Mouse (Mus musculus): Measurements from ENCODE around the gene Rab21. TPM values are rescaled to one million over a fixed set of nuclear protein-coding genes. Genes with fewer than 3 reads are reported as not detected.

Gene Rab21
- polyA plus RNA-seq, 1 experiment: 16.9 TPM

- no peak overlapping the region for H3K4me3 ChIP-seq
- TF ChIP-seq POLR2A (IDR thresholded peaks at IDR 0.05; ENCODE audit: insufficient read length, low read depth) (no peak), E2F4 (IDR thresholded peaks at IDR 0.05; ENCODE audit: insufficient read depth) (no peak), MAX (IDR thresholded peaks at IDR 0.05; ENCODE audit: low read depth) (no peak), TCF3 (IDR thresholded peaks at IDR 0.05; ENCODE audit: insufficient read length, low read depth) (no peak), MYOG (IDR thresholded peaks at IDR 0.05; ENCODE audit: control insufficient read depth in 1 of 3, insufficient read depth in 1 of 3, insufficient read length in 2 of 3, low read depth in 2 of 3) (no peak), REST (IDR thresholded peaks at IDR 0.05; ENCODE audit: insufficient read depth, insufficient read length) (no peak), CEBPB (IDR thresholded peaks at IDR 0.05; ENCODE audit: insufficient read depth, poor library complexity, severe bottlenecking) (no peak), POLR2AphosphoS2 (IDR thresholded peaks at IDR 0.05; ENCODE audit: insufficient read length, low read depth) (no peak), MYOD1 (IDR thresholded peaks at IDR 0.05; ENCODE audit: control insufficient read depth in 1 of 3, insufficient read length in 2 of 3, low read depth in 2 of 3) (no peak)
- no peak overlapping the region for H3ac ChIP-seq (ENCODE audit: control insufficient read depth, insufficient read length)
- peaks cover 62% of the 10 kb centered on the region for H3K36me3 ChIP-seq (ENCODE audit: control insufficient read depth, insufficient read depth)
- H3K79me2 ChIP-seq (ENCODE audit: control insufficient read depth, insufficient read depth): no peaks in the 10 kb centered on the region
- H3K27me3 ChIP-seq (ENCODE audit: control insufficient read depth, insufficient read depth, insufficient read length): no peaks in the 10 kb centered on the region
- no peak overlapping the region for H3K4me2 ChIP-seq (ENCODE audit: low read depth)
Observed at GRCm38 (mm10) chr10:115295162-115295561, 20.2 kb downstream of the Rab21 start.

GRCm38 (mm10) chr10:115294715-115295114, 20.7 kb downstream of the Rab21 start:
- TF ChIP-seq REST (IDR thresholded peaks at IDR 0.05; ENCODE audit: insufficient read depth, insufficient read length) (no peak), TCF3 (IDR thresholded peaks at IDR 0.05; ENCODE audit: insufficient read length, low read depth) (no peak), CEBPB (IDR thresholded peaks at IDR 0.05; ENCODE audit: insufficient read depth, poor library complexity, severe bottlenecking) (no peak)
- H3K4me3 ChIP-seq: no peak overlapping the region

GRCm38 (mm10) chr10:115293946-115294345, 21.4 kb downstream of the Rab21 start:
- peaks cover 54% of the 10 kb centered on the region for H3K36me3 ChIP-seq (ENCODE audit: control insufficient read depth, insufficient read depth)
- H3ac ChIP-seq (ENCODE audit: control insufficient read depth, insufficient read length): no peak overlapping the region
- H3K4me2 ChIP-seq (ENCODE audit: low read depth): no peak overlapping the region
- no peaks in the 10 kb centered on the region for H3K27me3 ChIP-seq (ENCODE audit: control insufficient read depth, insufficient read depth, insufficient read length)
- H3K4me3 ChIP-seq: no peak overlapping the region
- TF ChIP-seq TCF12 (IDR thresholded peaks at IDR 0.05; ENCODE audit: insufficient read depth, poor library complexity, severe bottlenecking) (no peak), MYOG (IDR thresholded peaks at IDR 0.05; ENCODE audit: control insufficient read depth in 1 of 3, insufficient read depth in 1 of 3, insufficient read length in 2 of 3, low read depth in 2 of 3) (no peak), MAX (IDR thresholded peaks at IDR 0.05; ENCODE audit: low read depth) (no peak), MYOD1 (IDR thresholded peaks at IDR 0.05; ENCODE audit: control insufficient read depth in 1 of 3, insufficient read length in 2 of 3, low read depth in 2 of 3) (no peak), REST (IDR thresholded peaks at IDR 0.05; ENCODE audit: insufficient read depth, insufficient read length) (no peak), SRF (IDR thresholded peaks at IDR 0.05; ENCODE audit: control insufficient read depth, insufficient read length, low read depth) (no peak), E2F4 (IDR thresholded peaks at IDR 0.05; ENCODE audit: insufficient read depth) (no peak), POLR2A (IDR thresholded peaks at IDR 0.05; ENCODE audit: insufficient read length, low read depth) (no peak), USF1 (IDR thresholded peaks at IDR 0.05; ENCODE audit: low read depth) (no peak), TCF3 (IDR thresholded peaks at IDR 0.05; ENCODE audit: insufficient read length, low read depth) (no peak), CEBPB (IDR thresholded peaks at IDR 0.05; ENCODE audit: insufficient read depth, poor library complexity, severe bottlenecking) (no peak), POLR2AphosphoS2 (IDR thresholded peaks at IDR 0.05; ENCODE audit: insufficient read length, low read depth) (no peak)
- no peaks in the 10 kb centered on the region for H3K79me2 ChIP-seq (ENCODE audit: control insufficient read depth, insufficient read depth)

More at GRCm38 (mm10) chr10:115294715-115295114, 20.7 kb downstream of the Rab21 start:
- no peaks in the 10 kb centered on the region for H3K27me3 ChIP-seq (ENCODE audit: control insufficient read depth, insufficient read depth, insufficient read length)
- H3ac ChIP-seq (ENCODE audit: control insufficient read depth, insufficient read length): no peak overlapping the region
- H3K36me3 ChIP-seq (ENCODE audit: control insufficient read depth, insufficient read depth): peaks cover 62% of the 10 kb centered on the region
- no peaks in the 10 kb centered on the region for H3K79me2 ChIP-seq (ENCODE audit: control insufficient read depth, insufficient read depth)
- H3K4me2 ChIP-seq (ENCODE audit: low read depth): no peak overlapping the region

- no peak overlapping the region for H3K4me2 ChIP-seq (ENCODE audit: low read depth)
- H3K36me3 ChIP-seq (ENCODE audit: control insufficient read depth, insufficient read depth): peaks cover 61% of the 10 kb centered on the region
- TF ChIP-seq POLR2A (IDR thresholded peaks at IDR 0.05; ENCODE audit: insufficient read length, low read depth) (no peak), E2F4 (IDR thresholded peaks at IDR 0.05; ENCODE audit: insufficient read depth) (no peak), CEBPB (IDR thresholded peaks at IDR 0.05; ENCODE audit: insufficient read depth, poor library complexity, severe bottlenecking) (no peak), MYOD1 (IDR thresholded peaks at IDR 0.05; ENCODE audit: control insufficient read depth in 1 of 3, insufficient read length in 2 of 3, low read depth in 2 of 3) (no peak), MYOG (IDR thresholded peaks at IDR 0.05; ENCODE audit: control insufficient read depth in 1 of 3, insufficient read depth in 1 of 3, insufficient read length in 2 of 3, low read depth in 2 of 3) (no peak), MAX (IDR thresholded peaks at IDR 0.05; ENCODE audit: low read depth) (no peak), SRF (IDR thresholded peaks at IDR 0.05; ENCODE audit: control insufficient read depth, insufficient read length, low read depth) (no peak), POLR2AphosphoS2 (IDR thresholded peaks at IDR 0.05; ENCODE audit: insufficient read length, low read depth) (no peak), TCF12 (IDR thresholded peaks at IDR 0.05; ENCODE audit: insufficient read depth, poor library complexity, severe bottlenecking) (no peak)
- no peak overlapping the region for H3K4me3 ChIP-seq
- no peak overlapping the region for H3ac ChIP-seq (ENCODE audit: control insufficient read depth, insufficient read length)
- H3K79me2 ChIP-seq (ENCODE audit: control insufficient read depth, insufficient read depth): no peaks in the 10 kb centered on the region
- no peaks in the 10 kb centered on the region for H3K27me3 ChIP-seq (ENCODE audit: control insufficient read depth, insufficient read depth, insufficient read length)
Observed at GRCm38 (mm10) chr10:115290671-115291070, 24.7 kb downstream of the Rab21 start.

- Histone ChIP-seq H3K27me3 (ENCODE audit: control insufficient read depth, insufficient read depth, insufficient read length) (no peaks in the 10 kb centered on the region), H3K4me3 (no peak overlapping the region), H3K79me2 (ENCODE audit: control insufficient read depth, insufficient read depth) (no peaks in the 10 kb centered on the region), H3K36me3 (ENCODE audit: control insufficient read depth, insufficient read depth) (peaks cover 44% of the 10 kb centered on the region), H3K4me2 (ENCODE audit: low read depth) (no peak overlapping the region), H3ac (ENCODE audit: control insufficient read depth, insufficient read length) (no peak overlapping the region)
- TF ChIP-seq TCF3 (IDR thresholded peaks at IDR 0.05; ENCODE audit: insufficient read length, low read depth) (no peak), POLR2A (IDR thresholded peaks at IDR 0.05; ENCODE audit: insufficient read length, low read depth) (no peak)
Observed at GRCm38 (mm10) chr10:115288856-115289255, 26.5 kb downstream of the Rab21 start.
